Mouse (Mus musculus) embryonic fibroblast, embryonic 13.5 days (primary cell): ENCODE data around the gene Ephb3.

ENCODE experiments used
- CTCF ChIP-seq: IDR thresholded peaks from 2 replicates; pipeline ENCODE4 v1.5.1; 2011; ENCODE audit warnings: mild to moderate bottlenecking, control low read depth, low read length, moderate library complexity, borderline replicate concordance; ENCODE audit not compliant: insufficient read depth
- POLR2A ChIP-seq: IDR thresholded peaks from 2 replicates; pipeline ENCODE4 v1.6.1; 2011; ENCODE audit warnings: low read depth, mild to moderate bottlenecking, control low read depth, low read length, moderate library complexity

DNA sequence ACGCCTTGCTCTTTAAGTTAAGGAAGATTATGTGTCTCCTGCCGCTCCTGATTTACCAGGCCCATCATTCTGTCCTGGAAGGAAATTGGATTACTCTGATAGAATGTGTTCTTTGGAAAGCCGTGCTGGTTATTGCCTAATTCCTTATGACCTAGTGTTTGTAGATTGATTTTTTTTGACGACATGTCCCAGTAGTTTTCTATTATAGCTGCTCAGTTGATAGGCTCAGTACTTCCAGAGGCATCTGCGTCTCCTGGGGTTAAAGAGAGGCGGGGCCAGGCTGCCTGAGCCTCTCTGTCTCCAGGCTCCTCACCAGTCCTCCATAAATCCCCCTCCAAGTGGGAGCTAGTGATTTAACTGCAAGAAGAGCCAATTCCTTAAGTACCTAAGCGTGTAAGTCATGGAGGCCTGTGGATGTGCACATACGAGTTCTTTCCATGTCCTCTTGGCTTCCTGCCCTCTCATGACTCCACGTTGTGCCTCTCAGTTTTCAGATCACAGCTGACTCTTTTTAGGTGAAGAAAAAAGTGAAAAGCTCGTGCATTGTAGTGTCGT lies 47.9 kb downstream of the Ephb3 start:
- no peak for TF ChIP-seq CTCF
- no peak for TF ChIP-seq POLR2A
